Mouse (Mus musculus): ENCODE results near the gene Unc13c.

DNA sequence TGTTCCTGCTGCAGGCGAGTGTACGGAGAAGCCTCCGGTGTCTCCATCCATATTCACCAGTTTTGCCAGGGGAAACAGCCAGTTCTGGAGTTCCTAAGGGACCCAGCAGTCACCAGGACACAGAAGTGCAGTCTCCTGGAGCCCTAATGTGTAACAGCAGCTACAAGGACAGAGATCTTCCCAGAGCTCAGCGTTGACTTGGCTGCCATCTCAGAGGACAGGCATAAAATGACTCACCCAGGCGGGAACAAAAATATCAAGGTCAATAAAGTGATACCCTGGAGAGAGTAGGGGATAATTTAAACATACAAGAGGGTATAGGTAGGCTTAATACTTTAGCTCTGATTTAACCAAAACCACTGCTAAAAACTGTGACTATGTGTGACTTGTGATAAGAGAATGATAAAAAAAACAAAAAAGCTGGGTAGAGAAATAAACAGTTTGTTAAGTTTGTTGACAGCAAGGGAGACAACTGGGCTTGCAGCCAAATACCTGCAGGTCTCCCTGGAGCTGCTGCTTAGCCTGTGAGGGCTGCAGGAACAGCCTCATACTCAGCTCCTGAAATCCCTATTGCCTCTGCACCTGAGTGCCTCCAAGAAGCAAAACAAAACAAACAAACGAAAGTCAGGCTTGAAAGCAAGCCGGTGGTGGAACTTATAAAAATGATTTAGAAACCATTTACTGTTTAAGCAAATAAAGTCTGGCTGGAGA lies 39.4 kb upstream of the Unc13c start:
- TF ChIP-seq CTCF (IDR thresholded peaks at IDR 0.05; ENCODE audit: low read depth) (no peak), EP300 (IDR thresholded peaks at IDR 0.05; ENCODE audit: low read depth) (no peak)
